Mouse (Mus musculus) limb, embryonic 14.5 days (tissue): ENCODE results near the gene Klk11. TPM values are rescaled to one million over a fixed set of nuclear protein-coding genes. Genes with fewer than 3 reads are reported as not detected.

Experiments
- ATAC-seq: fragments of 200-750 bp; cut with Nextera tagmentation; 2 replicates; pipeline ENCODE4 v1.8.0; 2017; ENCODE audit warnings: low read depth, moderate number of reproducible peaks, moderate TSS enrichment; ENCODE audit not compliant: low FRiP score
- DNase-seq: peaks from one replicate; pipeline ENCODE4 v3.0.0-alpha.2; 2015; ENCODE audit warnings: low spot score
- H3K27ac ChIP-seq: fragments of 300-500 bp; sonication (generic); replicated peaks from 2 replicates; pipeline ENCODE4 v1.5.1; 2014; ENCODE audit warnings: low read depth, mild to moderate bottlenecking, low read length, moderate library complexity, mixed read lengths
- H3K27me3 ChIP-seq: fragments of 300-500 bp; sonication (generic); 2 replicates; pipeline ENCODE4 v1.6.1; 2014; ENCODE audit warnings: low read length, mixed read lengths; ENCODE audit not compliant: control insufficient read depth, insufficient read depth
- H3K36me3 ChIP-seq: fragments of 300-500 bp; sonication (generic); 2 replicates; pipeline ENCODE4 v1.6.1; 2014; ENCODE audit warnings: mild to moderate bottlenecking, low read length, moderate library complexity, mixed read lengths; ENCODE audit not compliant: control insufficient read depth, insufficient read depth
- H3K4me1 ChIP-seq: fragments of 300-500 bp; sonication (generic); 2 replicates; pipeline ENCODE4 v1.6.1; 2014; ENCODE audit warnings: antibody characterized with exemption, low read length, mixed read lengths; ENCODE audit not compliant: control insufficient read depth, insufficient read depth
- H3K4me2 ChIP-seq: fragments of 300-500 bp; sonication (generic); replicated peaks from 2 replicates; pipeline ENCODE4 v1.6.1; 2014; ENCODE audit warnings: low read depth, mild to moderate bottlenecking, low read length, moderate library complexity; ENCODE audit not compliant: severe bottlenecking
- H3K4me3 ChIP-seq: fragments of 300-500 bp; sonication (generic); replicated peaks from 2 replicates; pipeline ENCODE4 v1.5.1; 2014; ENCODE audit warnings: low read length
- H3K9ac ChIP-seq: fragments of 300-500 bp; sonication (generic); 2 replicates; pipeline ENCODE4 v1.6.1; 2014; ENCODE audit warnings: mild to moderate bottlenecking, low read depth, low read length, moderate library complexity; ENCODE audit not compliant: severe bottlenecking
- H3K9me3 ChIP-seq: fragments of 300-500 bp; sonication (generic); 2 replicates; pipeline ENCODE4 v1.6.1; 2016; ENCODE audit warnings: low read length; ENCODE audit not compliant: control insufficient read depth
- POLR2A ChIP-seq: fragments of 200-500 bp; IDR thresholded peaks from 2 replicates; pipeline ENCODE4 v1.8.0; 2012; ENCODE audit warnings: inconsistent platforms, mild to moderate bottlenecking, moderate library complexity, borderline replicate concordance; ENCODE audit not compliant: insufficient read depth, insufficient read length; ENCODE audit errors: extremely low read depth
- WGBS: fragments of 180-500 bp; shearing (Covaris S2); extraction: QIAGEN DNeasy Blood & Tissue Kit; methylation state at CpG from one replicate; pipeline ENCODE4 v1.1.7; 2014; 5-methylcytosine and 5-hydroxymethylcytosine counted together
- polyA plus RNA-seq, 2 experiments: library from polyadenylated mRNA; depleted of rRNA in 1 of 2; stranded (reverse) in 1 of 2; unstranded in 1 of 2; fragments of >200 nt; fragmentation: Nextera tagmentation in 1 of 2; extraction: Ambion mirVana in 1 of 2; gene quantifications; 2 replicates each; pipeline versions ENCODE4 v1.2.1 to v1.2.3; 2012 to 2014

Gene Klk11
- polyA plus RNA-seq, 2 experiments, result 3.4 to 3.8 TPM

DNA sequence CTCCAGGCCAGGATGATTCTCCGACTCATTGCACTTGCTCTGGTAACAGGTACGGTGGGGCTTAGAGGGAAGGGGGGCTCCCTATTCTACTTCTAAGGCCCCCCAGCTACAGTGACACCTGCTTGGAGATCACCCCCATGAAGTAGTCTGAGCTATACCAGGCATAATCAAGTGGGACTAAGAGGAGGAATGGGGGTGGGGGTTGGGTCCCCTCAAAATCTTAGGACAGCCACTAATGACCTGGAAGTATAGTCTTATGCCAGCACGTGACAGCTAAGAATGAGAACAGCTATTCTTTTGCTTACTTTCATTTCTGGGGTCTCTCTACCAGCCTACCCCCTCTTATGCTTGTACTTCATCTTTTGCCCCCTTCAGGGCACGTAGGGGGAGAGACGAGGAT lies 2.1 kb downstream of the Klk11 start:
- ATAC-seq (no peak), DNase-seq (no peak)
- 79% methylated on average over 5 of the region's 5 CpGs for WGBS
- Histone ChIP-seq H3K9me3 (no peaks in the 10 kb centered on the region), H3K4me1 (no peaks in the 10 kb centered on the region), H3K27ac (no peak overlapping the region), H3K36me3 (no peaks in the 10 kb centered on the region), H3K9ac (no peak overlapping the region), H3K27me3 (no peaks in the 10 kb centered on the region), H3K4me2 (no peak overlapping the region), H3K4me3 (no peak overlapping the region)
- no peak for TF ChIP-seq POLR2A

DNA sequence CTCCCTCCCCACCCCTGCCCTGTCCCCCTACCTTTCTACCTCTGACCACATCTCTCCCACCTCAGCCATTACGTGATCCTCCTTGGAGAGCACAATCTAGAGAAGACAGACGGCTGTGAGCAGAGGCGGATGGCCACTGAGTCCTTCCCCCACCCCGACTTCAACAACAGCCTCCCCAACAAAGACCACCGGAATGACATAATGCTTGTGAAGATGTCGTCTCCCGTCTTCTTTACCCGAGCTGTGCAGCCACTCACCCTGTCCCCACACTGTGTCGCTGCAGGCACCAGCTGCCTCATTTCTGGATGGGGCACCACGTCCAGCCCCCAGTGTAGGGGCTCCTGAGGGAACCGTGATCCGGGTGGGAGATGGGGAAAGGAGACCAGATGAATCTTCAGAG lies 3.0 kb downstream of the Klk11 start:
- Histone ChIP-seq H3K27me3 (no peaks in the 10 kb centered on the region), H3K27ac (no peak overlapping the region), H3K36me3 (no peaks in the 10 kb centered on the region), H3K4me1 (no peaks in the 10 kb centered on the region), H3K4me3 (no peak overlapping the region), H3K4me2 (no peak overlapping the region), H3K9ac (no peak overlapping the region), H3K9me3 (no peaks in the 10 kb centered on the region)
- WGBS, result 84% methylated on average over 12 of the region's 12 CpGs
- no peak for DNase-seq
- ATAC-seq, result no peak
- TF ChIP-seq POLR2A, result no peak

DNA sequence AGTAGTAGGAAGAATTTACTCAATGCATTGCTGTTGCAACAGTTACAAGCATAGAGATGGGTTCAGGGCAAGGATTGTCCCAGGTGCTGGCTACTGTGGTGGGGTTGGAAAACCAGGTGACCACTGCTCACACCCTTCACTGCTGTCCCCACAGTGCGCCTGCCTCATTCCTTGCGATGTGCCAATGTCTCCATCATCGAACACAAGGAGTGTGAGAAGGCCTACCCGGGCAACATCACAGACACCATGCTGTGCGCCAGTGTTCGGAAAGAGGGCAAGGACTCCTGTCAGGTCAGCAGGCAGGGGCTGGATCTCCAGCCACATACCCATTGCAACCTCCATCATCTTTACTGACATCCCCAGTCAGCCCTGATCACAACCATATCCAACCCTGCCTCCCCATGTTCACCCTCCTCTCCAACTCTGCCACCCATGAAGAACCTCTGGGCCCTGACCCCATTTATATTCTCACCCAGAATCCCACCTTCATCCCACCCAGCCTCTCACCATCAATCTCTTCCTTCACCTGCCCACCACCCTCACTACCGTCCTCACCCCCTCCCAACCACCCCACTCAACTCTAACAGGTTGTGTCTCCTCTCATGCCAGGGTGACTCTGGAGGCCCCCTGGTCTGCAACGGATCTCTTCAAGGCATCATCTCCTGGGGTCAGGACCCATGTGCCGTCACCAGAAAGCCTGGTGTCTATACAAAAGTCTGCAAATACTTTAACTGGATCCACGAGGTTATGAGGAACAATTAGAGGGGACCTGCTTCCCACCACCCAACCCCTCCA lies 4.0 kb downstream of the Klk11 start:
- H3K4me2 ChIP-seq, result no peak overlapping the region
- H3K27me3 ChIP-seq, result no peaks in the 10 kb centered on the region; the same call in 1 of the 2 replicates
- H3K9ac ChIP-seq, result no peak overlapping the region
- WGBS, result 84% methylated on average over 10 of the region's 10 CpGs
- no peak overlapping the region for H3K27ac ChIP-seq
- no peaks in the 10 kb centered on the region for H3K4me1 ChIP-seq
- ATAC-seq (no peak), DNase-seq (no peak)
- no peak overlapping the region for H3K4me3 ChIP-seq
- TF ChIP-seq POLR2A, result no peak
- H3K9me3 ChIP-seq, result no peaks in the 10 kb centered on the region
- no peaks in the 10 kb centered on the region for H3K36me3 ChIP-seq

DNA sequence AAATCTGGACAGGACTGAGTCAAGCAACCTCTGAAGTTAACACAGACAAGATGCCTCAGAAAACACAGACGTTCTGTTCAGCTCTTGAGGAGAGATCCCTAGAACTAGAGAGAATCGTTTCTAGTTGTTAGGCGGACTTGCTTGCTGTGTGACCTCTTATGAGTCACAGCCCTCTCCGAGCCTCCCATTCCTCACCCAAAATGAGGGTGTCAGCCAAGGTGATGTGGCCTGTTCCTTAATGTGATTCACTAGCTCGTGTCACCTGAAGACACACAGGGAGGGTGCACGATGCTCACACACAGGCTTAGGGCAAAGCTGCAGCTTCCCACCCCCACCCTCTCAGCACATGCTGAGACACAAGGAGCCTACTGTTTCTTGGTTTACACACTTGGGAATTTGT lies 5.8 kb downstream of the Klk11 start:
- no peaks in the 10 kb centered on the region; the same call in 1 of the 2 replicates for H3K27me3 ChIP-seq
- DNase-seq, result no peak
- no peaks in the 10 kb centered on the region for H3K9me3 ChIP-seq
- TF ChIP-seq POLR2A, result no peak
- H3K27ac ChIP-seq, result no peak overlapping the region
- H3K36me3 ChIP-seq, result no peaks in the 10 kb centered on the region
- H3K9ac ChIP-seq, result no peak overlapping the region
- H3K4me2 ChIP-seq, result no peak overlapping the region
- H3K4me1 ChIP-seq, result no peaks in the 10 kb centered on the region
- 65% methylated on average over 6 of the region's 6 CpGs for WGBS
- ATAC-seq, result no peak
- no peak overlapping the region for H3K4me3 ChIP-seq

DNA sequence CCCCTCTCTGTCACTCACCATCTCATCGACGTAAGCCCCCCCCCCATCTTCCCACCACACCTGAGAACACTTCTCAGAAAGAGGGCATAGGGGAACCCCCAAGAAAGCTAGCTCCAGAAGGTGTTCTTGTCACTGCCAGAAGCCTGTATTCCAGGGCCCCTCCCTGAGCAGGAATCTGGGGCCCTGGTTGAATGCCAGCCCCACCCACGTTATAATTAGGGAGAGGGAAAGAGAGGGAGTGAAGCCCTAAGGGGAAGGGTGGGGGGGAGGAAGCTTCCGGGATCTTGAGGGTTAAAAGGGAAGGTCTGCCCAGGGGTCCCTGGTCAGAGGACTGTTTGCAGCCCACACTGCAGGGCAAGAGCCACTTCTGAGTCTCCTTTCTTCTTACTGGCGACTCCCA lies 6.3 kb downstream of the Klk11 start, which contains the start of gene Klk10:
Gene Klk10, plus strand, starts transcription at position 290 of the 400 bp plus-strand sequence.
- Histone ChIP-seq H3K9me3 (no peaks in the 10 kb centered on the region), H3K9ac (no peak within 1 kb of the TSS), H3K4me1 (no peaks in the 10 kb centered on the region), H3K4me2 (no peak within 1 kb of the TSS), H3K27me3 (no peaks in the 10 kb centered on the region; the same call in 1 of the 2 replicates), H3K4me3 (no peak within 1 kb of the TSS), H3K27ac (no peak within 1 kb of the TSS), H3K36me3 (no peaks in the 10 kb centered on the region)
- TF ChIP-seq POLR2A, result no peak
- WGBS, result 42% methylated on average over 5 of the region's 5 CpGs
- ATAC-seq (no peak), DNase-seq (no peak)
